Mouse (Mus musculus): ENCODE results near the gene Pip4k2b. TPM values are rescaled to one million over a fixed set of nuclear protein-coding genes. Genes with fewer than 3 reads are reported as not detected.

The Pip4k2b gene
- polyA plus RNA-seq, 1 experiment = 28.3 TPM

GRCm38 (mm10) chr11:97697891-97698529 is 46.5 kb downstream of the Pip4k2b start:
- H3K79me2 ChIP-seq (ENCODE audit: control insufficient read depth, insufficient read depth) = peaks cover 63% of the 10 kb centered on the region
- no peaks in the 10 kb centered on the region for H3K27me3 ChIP-seq (ENCODE audit: control insufficient read depth, insufficient read depth, insufficient read length)
- H3ac ChIP-seq (ENCODE audit: control insufficient read depth, insufficient read length, low read depth) = peak overlapping the region; percentile 91
- peaks cover 3% of the 10 kb centered on the region for H3K36me3 ChIP-seq (ENCODE audit: control insufficient read depth, insufficient read depth)
- H3K4me3 ChIP-seq (ENCODE audit: insufficient read depth, poor library complexity, severe bottlenecking) = peak overlapping the region; percentile 89
- H3K79me3 ChIP-seq (ENCODE audit: low read depth) = peaks cover 52% of the 10 kb centered on the region
- TF ChIP-seq CEBPB (IDR thresholded peaks at IDR 0.05; ENCODE audit: low read depth) (no peak), MYOG (IDR thresholded peaks at IDR 0.05; ENCODE audit: control insufficient read depth, extremely low read depth, insufficient read length) (no peak), USF1 (IDR thresholded peaks at IDR 0.05; ENCODE audit: low read depth) (no peak), FOSL1 (IDR thresholded peaks at IDR 0.05; ENCODE audit: insufficient read depth, low read length, poor library complexity, severe bottlenecking) (no peak), CTCF (IDR thresholded peaks at IDR 0.05; ENCODE audit: control insufficient read depth, insufficient read depth, insufficient read length) (no peak), MAX (IDR thresholded peaks at IDR 0.05) (no peak), MYOD1 (IDR thresholded peaks at IDR 0.05; ENCODE audit: control insufficient read depth, insufficient read length, low read depth) (no peak)

GRCm38 (mm10) chr11:97697199-97697890 is 47.2 kb downstream of the Pip4k2b start:
- Histone ChIP-seq H3K4me3 (ENCODE audit: insufficient read depth, poor library complexity, severe bottlenecking) (no peak overlapping the region), H3K27me3 (ENCODE audit: control insufficient read depth, insufficient read depth, insufficient read length) (no peaks in the 10 kb centered on the region), H3ac (ENCODE audit: control insufficient read depth, insufficient read length, low read depth) (no peak overlapping the region), H3K79me3 (ENCODE audit: low read depth) (peaks cover 55% of the 10 kb centered on the region), H3K36me3 (ENCODE audit: control insufficient read depth, insufficient read depth) (peaks cover 9% of the 10 kb centered on the region), H3K79me2 (ENCODE audit: control insufficient read depth, insufficient read depth) (peaks cover 70% of the 10 kb centered on the region)
- TF ChIP-seq CEBPB (IDR thresholded peaks at IDR 0.05; ENCODE audit: low read depth) = no peak
- TF ChIP-seq CTCF (IDR thresholded peaks at IDR 0.05; ENCODE audit: control insufficient read depth, insufficient read depth, insufficient read length) = no peak
- TF ChIP-seq MYOG (IDR thresholded peaks at IDR 0.05; ENCODE audit: control insufficient read depth, extremely low read depth, insufficient read length) = no peak
- no peak for TF ChIP-seq MAX (IDR thresholded peaks at IDR 0.05)
- TF ChIP-seq USF1 (IDR thresholded peaks at IDR 0.05; ENCODE audit: low read depth) = no peak
- TF ChIP-seq FOSL1 (IDR thresholded peaks at IDR 0.05; ENCODE audit: insufficient read depth, low read length, poor library complexity, severe bottlenecking) = no peak
- TF ChIP-seq MYOD1 (IDR thresholded peaks at IDR 0.05; ENCODE audit: control insufficient read depth, insufficient read length, low read depth) = no peak

- no peak overlapping the region for H3K4me3 ChIP-seq (ENCODE audit: insufficient read depth, poor library complexity, severe bottlenecking)
- TF ChIP-seq CTCF (IDR thresholded peaks at IDR 0.05; ENCODE audit: control insufficient read depth, insufficient read depth, insufficient read length) (no peak), CEBPB (IDR thresholded peaks at IDR 0.05; ENCODE audit: low read depth) (no peak), MYOD1 (IDR thresholded peaks at IDR 0.05; ENCODE audit: control insufficient read depth, insufficient read length, low read depth) (no peak), USF1 (IDR thresholded peaks at IDR 0.05; ENCODE audit: low read depth) (no peak), MYOG (IDR thresholded peaks at IDR 0.05; ENCODE audit: control insufficient read depth, extremely low read depth, insufficient read length) (no peak), FOSL1 (IDR thresholded peaks at IDR 0.05; ENCODE audit: insufficient read depth, low read length, poor library complexity, severe bottlenecking) (no peak), MAX (IDR thresholded peaks at IDR 0.05) (no peak)
- H3K79me2 ChIP-seq (ENCODE audit: control insufficient read depth, insufficient read depth) = peaks cover 73% of the 10 kb centered on the region
- H3K36me3 ChIP-seq (ENCODE audit: control insufficient read depth, insufficient read depth) = peaks cover 15% of the 10 kb centered on the region
- H3K27me3 ChIP-seq (ENCODE audit: control insufficient read depth, insufficient read depth, insufficient read length) = no peaks in the 10 kb centered on the region
- peaks cover 55% of the 10 kb centered on the region for H3K79me3 ChIP-seq (ENCODE audit: low read depth)
- H3ac ChIP-seq (ENCODE audit: control insufficient read depth, insufficient read length, low read depth) = no peak overlapping the region
Observed at GRCm38 (mm10) chr11:97696669-97697068, 47.8 kb downstream of the Pip4k2b start.

GRCm38 (mm10) chr11:97695712-97696401 is 48.6 kb downstream of the Pip4k2b start:
- H3K27me3 ChIP-seq (ENCODE audit: control insufficient read depth, insufficient read depth, insufficient read length) = no peaks in the 10 kb centered on the region
- H3ac ChIP-seq (ENCODE audit: control insufficient read depth, insufficient read length, low read depth) = no peak overlapping the region
- H3K36me3 ChIP-seq (ENCODE audit: control insufficient read depth, insufficient read depth) = peaks cover 23% of the 10 kb centered on the region
- no peak for TF ChIP-seq CEBPB (IDR thresholded peaks at IDR 0.05; ENCODE audit: low read depth)
- TF ChIP-seq CTCF (IDR thresholded peaks at IDR 0.05; ENCODE audit: control insufficient read depth, insufficient read depth, insufficient read length) = no peak
- TF ChIP-seq MYOG (IDR thresholded peaks at IDR 0.05; ENCODE audit: control insufficient read depth, extremely low read depth, insufficient read length) = no peak
- TF ChIP-seq FOSL1 (IDR thresholded peaks at IDR 0.05; ENCODE audit: insufficient read depth, low read length, poor library complexity, severe bottlenecking) = no peak
- TF ChIP-seq USF1 (IDR thresholded peaks at IDR 0.05; ENCODE audit: low read depth) = no peak
- no peak for TF ChIP-seq MAX (IDR thresholded peaks at IDR 0.05)
- no peak for TF ChIP-seq MYOD1 (IDR thresholded peaks at IDR 0.05; ENCODE audit: control insufficient read depth, insufficient read length, low read depth)
- no peak overlapping the region for H3K4me3 ChIP-seq (ENCODE audit: insufficient read depth, poor library complexity, severe bottlenecking)
- H3K79me2 ChIP-seq (ENCODE audit: control insufficient read depth, insufficient read depth) = peaks cover 73% of the 10 kb centered on the region
- H3K79me3 ChIP-seq (ENCODE audit: low read depth) = peaks cover 55% of the 10 kb centered on the region

- Histone ChIP-seq H3K4me3 (ENCODE audit: insufficient read depth, poor library complexity, severe bottlenecking) (no peak overlapping the region), H3ac (ENCODE audit: control insufficient read depth, insufficient read length, low read depth) (no peak overlapping the region), H3K36me3 (ENCODE audit: control insufficient read depth, insufficient read depth) (peaks cover 30% of the 10 kb centered on the region), H3K79me3 (ENCODE audit: low read depth) (peaks cover 55% of the 10 kb centered on the region), H3K79me2 (ENCODE audit: control insufficient read depth, insufficient read depth) (peaks cover 73% of the 10 kb centered on the region), H3K27me3 (ENCODE audit: control insufficient read depth, insufficient read depth, insufficient read length) (no peaks in the 10 kb centered on the region)
- TF ChIP-seq CTCF (IDR thresholded peaks at IDR 0.05; ENCODE audit: control insufficient read depth, insufficient read depth, insufficient read length) = no peak
Observed at GRCm38 (mm10) chr11:97694921-97695711, 49.4 kb downstream of the Pip4k2b start.

All from C2C12 (cell line).